Mouse (Mus musculus) urinary bladder, postnatal 14 days (tissue): ENCODE results near the gene Spink4.

Source experiments
- DNase-seq: peaks from one replicate; pipeline ENCODE4 v3.0.0; 2021; ENCODE audit warnings: low spot score

The Spink4 gene

GRCm38 (mm10) chr4:40969161-40969560 is 49.3 kb downstream of the Spink4 start:
- no peak for DNase-seq

- DNase-seq: no peak
Observed at GRCm38 (mm10) chr4:40969781-40970591, 50.1 kb downstream of the Spink4 start.

GRCm38 (mm10) chr4:40970592-40970841 is 50.7 kb downstream of the Spink4 start:
- no peak for DNase-seq

- peak; percentile 96 for DNase-seq
Observed at GRCm38 (mm10) chr4:40970842-40971701, 51.2 kb downstream of the Spink4 start, which contains the start of gene Nfx1. Nfx1 (plus strand) TSS chr4:40970906.

GRCm38 (mm10) chr4:40971744-40972143 is 51.9 kb downstream of the Spink4 start:
- peak; percentile 16 for DNase-seq

GRCm38 (mm10) chr4:40974011-40974410 is 54.2 kb downstream of the Spink4 start:
- DNase-seq: no peak

- DNase-seq: no peak
Observed at GRCm38 (mm10) chr4:40975678-40976077, 55.8 kb downstream of the Spink4 start.

- no peak for DNase-seq
Observed at GRCm38 (mm10) chr4:40976651-40977050, 56.8 kb downstream of the Spink4 start.

- DNase-seq: no peak
Observed at GRCm38 (mm10) chr4:40979430-40979829, 59.6 kb downstream of the Spink4 start.
